Mouse (Mus musculus): ENCODE data around the gene Tmem205. TPM values are rescaled to one million over a fixed set of nuclear protein-coding genes. Genes with fewer than 3 reads are reported as not detected.

The Tmem205 gene
- polyA plus RNA-seq, 1 experiment, result not detected

DNA sequence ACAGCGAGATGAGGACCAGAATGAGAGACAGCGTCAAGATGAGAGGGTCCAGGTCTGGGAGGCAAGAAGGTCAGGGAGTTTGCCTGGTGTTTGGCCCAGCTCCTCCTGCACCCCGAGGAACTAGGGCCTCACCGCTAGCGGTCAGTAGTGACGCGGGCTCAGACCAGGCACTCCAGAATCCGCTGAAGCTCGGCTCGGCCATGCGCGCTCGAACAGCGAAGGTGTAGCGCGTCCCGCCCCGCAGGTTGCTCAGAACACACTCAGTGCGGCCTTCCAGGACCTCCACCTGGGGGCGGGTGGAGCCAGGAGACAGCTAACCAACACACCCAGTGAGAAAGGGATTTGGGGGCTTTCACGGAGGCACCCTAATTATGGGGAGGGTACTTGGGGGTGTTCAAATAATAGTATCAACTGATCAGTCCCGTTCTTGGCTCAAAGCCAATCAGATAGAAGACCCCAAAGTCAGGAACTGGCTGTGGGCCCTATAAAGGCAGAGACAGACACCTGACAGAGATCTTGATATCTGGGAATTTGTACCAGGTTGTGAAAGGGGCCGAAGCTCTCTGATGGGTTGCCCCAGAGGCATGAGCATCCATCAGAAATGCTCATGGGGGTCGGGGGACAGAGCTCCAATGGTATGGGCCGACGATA, 33.3 kb upstream of the Tmem205 start:
- Histone ChIP-seq H3K4me1 (ENCODE audit: control insufficient read depth, insufficient read depth, low read length) (peaks cover 27% of the 10 kb centered on the region), H3K27ac (ENCODE audit: insufficient read depth, low read depth, low read length) (no peak overlapping the region), H3K4me3 (ENCODE audit: insufficient read depth, low read depth, low read length) (no peak overlapping the region)
- WGBS, result 45% methylated on average over 26 of the region's 26 CpGs
- TF ChIP-seq CTCF (IDR thresholded peaks at IDR 0.05; ENCODE audit: insufficient read depth, low read depth, low read length) (no peak), POLR2A (IDR thresholded peaks at IDR 0.05; ENCODE audit: insufficient read depth, low read depth, low read length) (no peak)

DNA sequence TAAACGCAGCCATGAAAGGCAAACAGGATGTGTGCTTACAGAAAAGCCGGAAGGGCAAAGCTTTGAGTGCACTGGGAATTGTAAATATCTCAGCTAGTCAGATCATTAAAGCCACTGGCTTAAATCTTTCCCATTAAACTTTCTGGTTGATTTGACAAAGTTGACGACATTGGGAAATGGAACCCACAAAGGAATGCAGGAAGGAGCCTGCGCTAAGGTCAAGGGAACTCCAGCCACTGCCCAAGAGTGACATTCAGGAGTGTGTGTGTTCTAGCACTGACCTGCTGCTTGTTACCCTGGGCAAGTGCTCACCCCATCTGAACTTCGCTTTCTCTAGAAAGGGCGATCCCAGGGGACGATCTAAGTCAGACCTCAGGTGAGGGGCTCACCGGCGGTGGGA, 32.8 kb upstream of the Tmem205 start:
- Histone ChIP-seq H3K4me3 (ENCODE audit: insufficient read depth, low read depth, low read length) (no peak overlapping the region), H3K4me1 (ENCODE audit: control insufficient read depth, insufficient read depth, low read length) (peaks cover 27% of the 10 kb centered on the region), H3K27ac (ENCODE audit: insufficient read depth, low read depth, low read length) (no peak overlapping the region)
- TF ChIP-seq POLR2A (IDR thresholded peaks at IDR 0.05; ENCODE audit: insufficient read depth, low read depth, low read length) (no peak), CTCF (IDR thresholded peaks at IDR 0.05; ENCODE audit: insufficient read depth, low read depth, low read length) (no peak)
- WGBS, result 69% methylated on average over 9 of the region's 9 CpGs

DNA sequence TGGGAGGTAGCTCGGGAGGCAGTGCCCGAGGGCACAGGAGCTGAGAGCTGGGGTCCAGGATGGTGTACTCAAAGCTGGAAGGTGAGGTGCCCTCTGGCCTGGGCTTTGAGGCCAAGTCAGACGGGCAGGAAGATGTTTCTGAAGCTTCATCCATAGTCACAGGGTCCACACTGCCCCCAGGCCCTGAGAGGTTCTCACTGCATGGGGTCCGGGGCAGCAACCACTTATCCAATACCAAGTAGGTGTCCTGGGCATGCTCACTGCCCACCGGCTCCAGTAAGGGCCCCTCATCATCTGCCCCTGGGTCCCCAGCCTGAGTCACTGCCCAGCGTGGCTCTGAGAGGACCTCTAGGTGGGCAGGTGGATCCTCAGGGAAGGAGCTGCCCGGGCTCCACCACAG, 31.9 kb upstream of the Tmem205 start:
- no peak for TF ChIP-seq CTCF (IDR thresholded peaks at IDR 0.05; ENCODE audit: insufficient read depth, low read depth, low read length)
- TF ChIP-seq POLR2A (IDR thresholded peaks at IDR 0.05; ENCODE audit: insufficient read depth, low read depth, low read length), result no peak
- WGBS, result 93% methylated on average over 7 of the region's 7 CpGs
- H3K27ac ChIP-seq (ENCODE audit: insufficient read depth, low read depth, low read length), result no peak overlapping the region

DNA sequence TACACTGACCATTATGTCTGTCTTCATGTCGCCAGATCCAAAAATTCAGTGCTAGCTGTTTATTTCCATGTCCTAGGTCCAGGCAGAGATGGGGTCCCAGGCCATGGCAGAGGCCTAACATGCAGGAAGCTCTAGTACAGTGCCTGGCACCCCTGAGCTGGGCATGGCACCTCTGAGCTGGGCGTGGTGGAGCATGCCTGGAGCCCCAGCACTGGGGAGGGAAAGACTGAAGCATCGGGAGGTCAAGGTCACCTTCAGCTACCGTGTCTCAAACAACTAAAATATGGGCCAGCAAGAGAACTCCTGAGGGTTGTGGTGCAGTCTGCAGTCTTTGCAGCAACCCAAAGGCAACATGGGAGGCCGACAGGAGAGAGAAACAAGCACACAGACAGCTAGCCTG, 31.0 kb upstream of the Tmem205 start:
- Histone ChIP-seq H3K4me3 (ENCODE audit: insufficient read depth, low read depth, low read length) (no peak overlapping the region), H3K27ac (ENCODE audit: insufficient read depth, low read depth, low read length) (no peak overlapping the region), H3K4me1 (ENCODE audit: control insufficient read depth, insufficient read depth, low read length) (peaks cover 35% of the 10 kb centered on the region)
- WGBS, result 91% methylated on average over 5 of the region's 5 CpGs
- TF ChIP-seq POLR2A (IDR thresholded peaks at IDR 0.05; ENCODE audit: insufficient read depth, low read depth, low read length) (no peak), CTCF (IDR thresholded peaks at IDR 0.05; ENCODE audit: insufficient read depth, low read depth, low read length) (no peak)

More for the DNA sequence above, 31.9 kb upstream of the Tmem205 start:
- no peak overlapping the region for H3K4me3 ChIP-seq (ENCODE audit: insufficient read depth, low read depth, low read length)
- peaks cover 28% of the 10 kb centered on the region for H3K4me1 ChIP-seq (ENCODE audit: control insufficient read depth, insufficient read depth, low read length)

DNA sequence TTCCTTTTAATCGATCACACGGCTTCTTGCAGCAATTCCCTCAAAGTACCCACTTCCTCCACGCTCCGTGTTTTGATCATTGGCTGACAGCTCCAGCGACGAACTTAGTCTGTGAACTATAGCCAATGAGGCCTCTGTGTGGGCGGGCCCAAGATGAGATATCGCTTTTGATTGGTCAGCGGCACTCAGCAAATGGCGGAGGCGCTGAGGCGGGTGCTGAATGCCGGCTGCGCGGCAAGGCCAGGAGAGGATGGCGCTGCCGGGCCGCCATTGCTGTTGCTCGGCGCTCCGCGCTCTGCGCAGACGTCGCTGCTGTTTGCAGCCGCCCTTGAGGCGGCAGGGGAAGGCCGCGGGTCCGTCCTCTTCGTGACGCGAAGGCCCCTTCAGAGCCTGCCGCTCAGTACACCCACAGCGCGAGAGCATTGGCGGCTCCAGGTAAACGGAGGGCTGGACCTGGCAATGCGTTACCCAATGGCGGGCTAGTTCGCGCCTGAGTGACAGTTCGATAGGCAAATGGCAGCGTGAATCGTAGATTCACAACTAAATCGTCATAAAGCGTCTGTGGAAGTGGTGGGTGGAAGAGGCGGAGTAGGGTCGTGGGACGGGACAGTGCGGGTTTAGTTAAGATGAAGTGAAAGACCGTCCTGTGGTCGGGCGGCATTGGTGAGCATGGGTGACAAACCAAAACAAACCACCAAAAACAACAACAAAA, 28.4 kb upstream of the Tmem205 start, which contains the start of gene Swsap1:
Gene Swsap1, plus strand, starts transcription at position 186 of the 712 bp plus-strand sequence.
- Histone ChIP-seq H3K4me3 (ENCODE audit: insufficient read depth, low read depth, low read length) (peak within 1 kb of the TSS; percentile 68), H3K27ac (ENCODE audit: insufficient read depth, low read depth, low read length) (peak within 1 kb of the TSS; percentile 96), H3K4me1 (ENCODE audit: control insufficient read depth, insufficient read depth, low read length) (peaks cover 24% of the 10 kb centered on the region)
- TF ChIP-seq POLR2A (IDR thresholded peaks at IDR 0.05; ENCODE audit: insufficient read depth, low read depth, low read length), result peak; percentile 84
- TF ChIP-seq CTCF (IDR thresholded peaks at IDR 0.05; ENCODE audit: insufficient read depth, low read depth, low read length), result no peak
- 0% methylated on average over 54 of the region's 54 CpGs for WGBS

DNA sequence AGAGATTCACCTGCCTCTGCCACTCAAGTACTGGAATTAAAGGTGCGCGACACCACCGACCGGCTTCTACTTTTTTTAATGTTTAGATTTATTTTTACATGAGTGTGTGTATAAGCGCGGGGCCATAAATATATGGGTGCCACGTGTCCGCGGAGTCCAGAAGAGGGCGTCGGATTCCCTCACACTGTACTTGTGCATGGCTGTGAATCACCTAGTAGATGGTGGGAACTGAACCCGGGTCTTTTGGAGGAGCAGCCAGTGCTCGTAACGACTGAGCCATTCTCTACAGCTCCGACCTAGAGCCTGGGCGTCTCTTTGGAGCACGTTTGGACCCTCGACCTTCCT, 27.8 kb upstream of the Tmem205 start:
- peak overlapping the region; percentile 68 for H3K4me3 ChIP-seq (ENCODE audit: insufficient read depth, low read depth, low read length)
- 0 out of 2 replicates have a peak, but pooled peaks have one; percentile 18 for TF ChIP-seq CTCF (IDR thresholded peaks at IDR 0.05; ENCODE audit: insufficient read depth, low read depth, low read length)
- no peak for TF ChIP-seq POLR2A (IDR thresholded peaks at IDR 0.05; ENCODE audit: insufficient read depth, low read depth, low read length)
- peaks cover 20% of the 10 kb centered on the region for H3K4me1 ChIP-seq (ENCODE audit: control insufficient read depth, insufficient read depth, low read length)
- 2% methylated on average over 18 of the region's 18 CpGs for WGBS
- H3K27ac ChIP-seq (ENCODE audit: insufficient read depth, low read depth, low read length), result peak overlapping the region; percentile 96

DNA sequence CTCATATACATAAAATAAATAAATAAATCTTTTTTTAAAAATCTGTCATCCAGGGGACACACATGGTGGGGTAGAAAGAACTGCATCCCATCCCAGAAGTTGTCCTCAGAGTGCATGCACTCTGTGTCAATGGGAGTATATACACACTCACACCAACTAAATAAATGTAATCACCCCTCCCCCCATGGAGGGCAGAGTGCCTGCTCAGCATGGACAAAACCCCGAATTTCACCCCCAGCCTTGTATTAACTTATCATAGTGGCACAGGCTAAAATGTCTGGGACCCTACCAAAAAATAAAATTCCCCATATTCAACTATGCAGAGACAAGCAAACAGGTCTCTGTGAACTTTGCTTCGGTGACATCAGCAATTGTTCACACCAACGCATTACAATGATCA, 27.3 kb upstream of the Tmem205 start:
- TF ChIP-seq CTCF (IDR thresholded peaks at IDR 0.05; ENCODE audit: insufficient read depth, low read depth, low read length) (no peak), POLR2A (IDR thresholded peaks at IDR 0.05; ENCODE audit: insufficient read depth, low read depth, low read length) (no peak)
- no peak overlapping the region for H3K27ac ChIP-seq (ENCODE audit: insufficient read depth, low read depth, low read length)
- peaks cover 19% of the 10 kb centered on the region for H3K4me1 ChIP-seq (ENCODE audit: control insufficient read depth, insufficient read depth, low read length)
- no peak overlapping the region for H3K4me3 ChIP-seq (ENCODE audit: insufficient read depth, low read depth, low read length)
- WGBS, result 57% methylated on average over 3 of the region's 3 CpGs

DNA sequence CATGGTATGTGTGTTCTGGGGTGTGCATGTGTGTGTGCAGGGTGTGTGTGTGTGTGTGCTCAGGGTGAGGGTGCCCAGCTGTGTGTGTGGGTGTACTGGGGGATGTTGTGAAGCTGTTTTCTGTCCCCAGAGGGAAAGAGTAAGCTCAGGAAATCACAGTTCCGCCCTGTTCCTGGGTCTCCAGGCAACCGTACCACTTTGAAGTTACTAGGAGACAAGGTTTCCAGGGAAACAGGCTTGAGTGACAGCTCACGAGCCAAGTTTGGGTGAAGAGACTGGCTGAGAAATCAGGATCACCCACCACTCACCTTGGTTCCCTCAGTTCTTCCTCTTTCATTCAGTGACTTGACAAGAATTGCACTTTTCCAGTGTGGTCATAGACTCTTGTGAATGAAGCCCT, 26.2 kb upstream of the Tmem205 start:
- 9% methylated on average over 3 of the region's 3 CpGs for WGBS
- Histone ChIP-seq H3K4me1 (ENCODE audit: control insufficient read depth, insufficient read depth, low read length) (peaks cover 22% of the 10 kb centered on the region), H3K27ac (ENCODE audit: insufficient read depth, low read depth, low read length) (peak overlapping the region; percentile 91), H3K4me3 (ENCODE audit: insufficient read depth, low read depth, low read length) (no peak overlapping the region)
- TF ChIP-seq POLR2A (IDR thresholded peaks at IDR 0.05; ENCODE audit: insufficient read depth, low read depth, low read length), result no peak
- no peak for TF ChIP-seq CTCF (IDR thresholded peaks at IDR 0.05; ENCODE audit: insufficient read depth, low read depth, low read length)

DNA sequence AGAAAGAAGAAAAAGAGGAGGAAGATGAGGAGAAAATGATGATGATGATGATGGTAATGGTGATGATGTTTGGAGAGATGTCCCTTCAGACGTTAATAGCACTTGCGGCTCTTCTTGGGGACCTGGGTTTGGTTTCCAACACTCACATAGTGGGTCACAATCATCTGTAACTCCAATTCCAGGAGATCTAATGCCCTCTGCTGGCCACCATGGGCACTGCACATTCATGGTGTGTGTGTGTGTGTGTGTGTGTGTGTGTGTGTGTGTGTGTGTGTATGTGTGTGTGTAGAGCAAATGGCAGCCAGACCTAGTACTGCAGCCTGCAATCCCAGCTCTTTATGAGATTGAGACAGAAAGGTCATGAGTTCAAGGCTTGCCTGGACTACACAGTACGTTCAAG, 24.6 kb upstream of the Tmem205 start:
- Histone ChIP-seq H3K27ac (ENCODE audit: insufficient read depth, low read depth, low read length) (no peak overlapping the region), H3K4me1 (ENCODE audit: control insufficient read depth, insufficient read depth, low read length) (peaks cover 36% of the 10 kb centered on the region), H3K4me3 (ENCODE audit: insufficient read depth, low read depth, low read length) (no peak overlapping the region)
- no peak for TF ChIP-seq POLR2A (IDR thresholded peaks at IDR 0.05; ENCODE audit: insufficient read depth, low read depth, low read length)
- no peak for TF ChIP-seq CTCF (IDR thresholded peaks at IDR 0.05; ENCODE audit: insufficient read depth, low read depth, low read length)
- 72% methylated on average over 3 of the region's 3 CpGs for WGBS
